Mouse (Mus musculus) intestine, embryonic 14.5 days (tissue): Measurements from ENCODE around the gene Zfp451. TPM values are rescaled to one million over a fixed set of nuclear protein-coding genes. Genes with fewer than 3 reads are reported as not detected.
A peak's percentile ranks its signal among the peaks of the same experiment; 100 is the strongest.
"Not testable (repeated sequence)": the region's sequence is repeated elsewhere in the genome, so short reads cannot be mapped to it uniquely, and the experiment has no call there.

Experiments
- ATAC-seq: fragments of 200-750 bp; cut with Nextera tagmentation; replicated peaks from 2 replicates; pipeline ENCODE4 v1.8.0; 2017; ENCODE audit warnings: low read depth, moderate number of reproducible peaks, moderate TSS enrichment, moderate library complexity; ENCODE audit not compliant: low FRiP score, low TSS enrichment
- DNase-seq: peaks from one replicate; pipeline ENCODE4 v3.0.0-alpha.2; 2018; ENCODE audit warnings: low spot score
- H3K27ac ChIP-seq: fragments of 300-500 bp; sonication (generic); 2 replicates; pipeline ENCODE4 v1.5.1; 2014; ENCODE audit warnings: low read depth, mild to moderate bottlenecking, control low read depth
- H3K27me3 ChIP-seq: fragments of 300-500 bp; sonication (generic); replicated peaks from 2 replicates; pipeline ENCODE4 v1.6.1; 2014; ENCODE audit warnings: low read length, control low read depth; ENCODE audit not compliant: control insufficient read depth, insufficient read depth
- H3K36me3 ChIP-seq: fragments of 300-500 bp; sonication (generic); 2 replicates; pipeline ENCODE4 v1.6.1; 2014; ENCODE audit warnings: low read length, control low read depth; ENCODE audit not compliant: control insufficient read depth, insufficient read depth
- H3K4me1 ChIP-seq: fragments of 300-500 bp; sonication (generic); replicated peaks from 2 replicates; pipeline ENCODE4 v1.6.1; 2014; ENCODE audit warnings: low read length, control low read depth, mixed read lengths; ENCODE audit not compliant: control insufficient read depth, insufficient read depth
- H3K4me2 ChIP-seq: fragments of 300-500 bp; sonication (generic); 2 replicates; pipeline ENCODE4 v1.6.1; 2014; ENCODE audit warnings: low read length
- H3K4me3 ChIP-seq: fragments of 300-500 bp; sonication (generic); 2 replicates; pipeline ENCODE4 v1.5.1; 2014; ENCODE audit warnings: low read depth, low read length, control low read depth, mixed read lengths
- H3K9ac ChIP-seq: fragments of 300-500 bp; sonication (generic); 2 replicates; pipeline ENCODE4 v1.6.1; 2014; ENCODE audit warnings: mild to moderate bottlenecking, low read length
- H3K9me3 ChIP-seq: fragments of 300-500 bp; sonication (generic); 2 replicates; pipeline ENCODE4 v1.6.1; 2016; ENCODE audit warnings: low read length, control low read depth; ENCODE audit not compliant: control insufficient read depth
- WGBS: fragments of 180-500 bp; shearing (Covaris S2); extraction: QIAGEN DNeasy Blood & Tissue Kit; methylation state at CpG from one replicate; pipeline ENCODE4 v1.1.7; 2014; 5-methylcytosine and 5-hydroxymethylcytosine counted together
- polyA plus RNA-seq: library from polyadenylated mRNA; unstranded; fragments of >200 nt; fragmentation: Nextera tagmentation; extraction: Ambion mirVana; gene quantifications from 2 replicates; pipeline ENCODE4 v1.2.1, GENCODE M21; 2014

Zfp451 gene
- polyA plus RNA-seq = 26.4 and 29.7 TPM in 2 replicates

DNA sequence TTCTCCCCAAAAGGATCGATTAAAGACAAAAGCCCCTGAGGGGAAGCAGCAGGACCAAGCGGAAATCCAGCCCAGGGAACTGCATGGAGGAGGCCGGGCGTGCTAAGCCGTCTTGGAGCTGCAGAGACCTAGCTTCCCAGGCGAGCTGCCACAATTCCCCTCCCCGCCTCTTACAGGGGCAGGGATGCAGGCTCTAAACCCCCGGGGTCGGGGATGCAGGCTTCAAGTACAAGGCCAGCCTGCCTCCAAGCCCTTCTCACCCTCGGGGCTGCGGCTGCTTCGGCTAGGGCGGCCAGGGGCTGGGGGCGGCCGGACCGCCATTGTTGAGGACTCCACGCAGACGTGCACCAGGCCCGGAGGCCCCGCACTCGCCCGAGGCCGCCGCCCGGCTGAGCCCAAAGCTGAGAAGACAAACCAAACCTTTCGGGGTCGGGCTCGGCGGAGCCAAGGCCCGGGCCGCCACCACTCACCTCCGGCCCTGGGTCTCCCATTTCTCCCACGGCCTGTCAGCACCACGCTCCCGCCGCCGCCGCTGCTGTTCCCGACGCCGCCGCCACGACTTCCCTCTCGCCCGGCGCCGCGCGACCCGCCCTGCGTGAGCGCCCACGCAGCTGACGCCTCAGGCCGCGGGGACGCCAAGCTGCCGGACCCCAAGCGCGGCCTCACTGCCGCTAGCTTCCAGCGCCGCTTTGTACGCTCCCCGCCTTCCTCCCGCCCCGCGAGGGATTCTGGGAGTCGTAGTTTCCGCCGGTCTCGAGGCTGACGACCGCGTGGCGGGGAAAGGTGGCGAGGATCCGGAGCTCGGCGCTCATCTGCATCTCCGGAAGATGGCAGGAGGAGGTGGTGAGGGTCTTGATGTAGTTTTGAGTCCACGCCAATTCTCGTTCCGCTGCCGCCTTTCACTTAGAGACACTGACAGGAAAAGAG lies at the start of gene Zfp451:
Gene Zfp451, minus strand, starts transcription at position 728 of the 927 bp plus-strand sequence.
- ATAC-seq (peak; percentile 92), DNase-seq (peak; percentile 96)
- Histone ChIP-seq H3K4me1 (peaks cover 17% of the 10 kb centered on the region), H3K9me3 (no peaks in the 10 kb centered on the region), H3K4me3 (peak within 1 kb of the TSS; percentile 87), H3K36me3 (peaks cover 34% of the 10 kb centered on the region), H3K4me2 (peak within 1 kb of the TSS; percentile 67), H3K9ac (peak within 1 kb of the TSS; percentile 96), H3K27me3 (no peaks in the 10 kb centered on the region), H3K27ac (peak within 1 kb of the TSS; percentile 93)
- WGBS = 1% methylated on average over 81 of the region's 85 CpGs

DNA sequence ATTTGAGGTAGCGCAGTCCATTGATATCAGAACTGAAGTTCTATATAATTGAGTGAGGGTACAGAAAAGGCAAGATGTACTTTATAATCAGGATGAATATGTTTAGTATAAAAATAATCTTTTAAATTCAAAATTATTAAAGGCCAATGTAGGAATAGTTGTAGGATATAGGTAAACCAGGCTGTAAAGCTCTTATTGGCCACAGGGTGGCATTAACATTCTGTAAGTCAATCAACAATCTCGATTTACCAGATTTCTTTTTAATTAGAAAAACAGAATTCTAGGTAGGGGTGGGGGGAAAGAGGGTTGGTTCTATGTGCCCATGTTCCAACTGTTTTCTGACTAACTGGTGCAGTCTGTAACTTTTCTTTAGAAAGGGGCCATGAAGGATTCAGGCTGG lies 32.4 kb upstream of the Zfp451 start:
- Histone ChIP-seq H3K36me3 (no peaks in the 10 kb centered on the region), H3K9me3 (no peaks in the 10 kb centered on the region), H3K4me1 (no peaks in the 10 kb centered on the region), H3K4me2 (no peak overlapping the region), H3K27ac (no peak overlapping the region), H3K27me3 (no peaks in the 10 kb centered on the region), H3K9ac (no peak overlapping the region), H3K4me3 (no peak overlapping the region)
- DNase-seq (no peak), ATAC-seq (no peak)
- WGBS = 91% methylated on average over 2 of the region's 2 CpGs

DNA sequence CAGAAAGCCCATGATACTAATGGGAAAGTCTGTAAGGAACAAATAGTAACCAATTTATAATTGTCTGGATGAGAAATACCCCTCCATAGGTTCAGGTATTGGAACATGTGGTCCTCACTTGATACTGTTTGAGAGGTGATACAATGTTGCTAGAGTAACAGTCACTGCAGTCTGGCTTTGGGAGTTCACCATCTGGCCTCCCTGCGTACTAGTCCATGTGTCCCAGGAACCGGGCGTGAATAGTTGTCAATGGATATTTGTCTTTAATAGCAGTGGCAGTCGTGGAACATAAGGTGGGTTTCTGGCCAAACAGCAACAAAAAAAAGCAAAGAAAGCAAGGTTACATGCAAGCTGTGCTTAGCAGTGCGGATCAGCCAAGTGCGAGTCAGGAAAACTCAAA lies 29.4 kb upstream of the Zfp451 start:
- 79% methylated on average over 6 of the region's 6 CpGs for WGBS
- Histone ChIP-seq H3K4me1 (no peaks in the 10 kb centered on the region), H3K27ac (no peak overlapping the region), H3K36me3 (no peaks in the 10 kb centered on the region), H3K4me3 (no peak overlapping the region), H3K4me2 (no peak overlapping the region), H3K9ac (no peak overlapping the region), H3K27me3 (no peaks in the 10 kb centered on the region), H3K9me3 (no peaks in the 10 kb centered on the region)
- ATAC-seq (no peak), DNase-seq (no peak)

DNA sequence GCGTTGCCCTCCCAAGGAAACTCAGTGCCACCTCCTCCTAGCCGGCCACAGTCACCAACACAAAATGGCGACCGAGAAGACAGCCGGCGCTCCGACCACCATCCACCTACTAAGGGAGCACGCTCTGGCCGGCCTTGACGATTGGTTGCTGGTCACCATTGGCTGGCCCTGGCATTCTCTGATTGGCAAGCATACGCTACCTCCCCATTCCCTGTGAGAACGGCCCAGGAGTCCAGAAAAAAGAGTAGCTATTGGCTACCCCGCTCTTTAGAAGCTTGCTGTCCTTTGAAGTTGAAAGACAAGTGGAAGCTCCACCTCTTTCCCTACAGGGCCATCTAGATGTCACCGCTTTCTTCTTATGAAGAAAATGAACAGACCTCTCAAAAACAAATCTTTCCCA lies 24.6 kb upstream of the Zfp451 start:
- WGBS = 97% methylated on average over 14 of the region's 14 CpGs
- H3K4me1 ChIP-seq, ATAC-seq: not testable (repeated sequence)

GRCm38 (mm10) chr1:33830586-33830985 lies 16.2 kb upstream of the Zfp451 start:
- DNase-seq (no peak), ATAC-seq (no peak)
- no peak overlapping the region for H3K4me3 ChIP-seq
- H3K27ac ChIP-seq = no peak overlapping the region
- H3K4me2 ChIP-seq = no peak overlapping the region
- no peaks in the 10 kb centered on the region for H3K9me3 ChIP-seq
- H3K9ac ChIP-seq = no peak overlapping the region
- no peaks in the 10 kb centered on the region for H3K4me1 ChIP-seq
- no peaks in the 10 kb centered on the region for H3K36me3 ChIP-seq
- H3K27me3 ChIP-seq = no peaks in the 10 kb centered on the region
- WGBS = 70% methylated on average over 4 of the region's 4 CpGs

More for the DNA sequence above, 24.6 kb upstream of the Zfp451 start:
- H3K4me3 ChIP-seq, H3K27ac ChIP-seq, H3K9me3 ChIP-seq, H3K36me3 ChIP-seq, H3K27me3 ChIP-seq, H3K4me2 ChIP-seq, H3K9ac ChIP-seq, DNase-seq: not testable (repeated sequence)

DNA sequence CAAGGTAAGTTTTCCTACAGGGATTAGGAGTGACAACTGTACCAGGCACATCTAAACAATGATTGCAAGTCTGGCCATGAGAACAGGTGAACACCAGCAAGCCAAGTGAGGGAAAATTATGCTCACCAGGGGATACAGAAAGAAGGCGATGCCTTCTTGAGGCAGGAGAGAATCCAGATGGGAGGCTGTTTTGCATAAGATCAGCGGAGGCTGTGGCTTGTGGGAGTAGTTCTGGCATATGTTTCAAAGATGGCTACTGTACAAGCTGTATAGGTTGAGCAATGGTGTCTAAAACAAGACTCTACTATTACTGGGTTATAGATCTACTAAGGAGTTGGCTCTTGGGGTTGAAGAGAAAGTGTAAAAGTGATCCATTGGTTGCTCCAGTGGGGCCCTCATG lies 3.5 kb upstream of the Zfp451 start:
- Histone ChIP-seq H3K9me3 (no peaks in the 10 kb centered on the region), H3K9ac (no peak overlapping the region), H3K36me3 (peaks cover 3% of the 10 kb centered on the region), H3K27ac (no peak overlapping the region), H3K4me1 (peaks cover 8% of the 10 kb centered on the region), H3K27me3 (no peaks in the 10 kb centered on the region), H3K4me3 (no peak overlapping the region), H3K4me2 (no peak overlapping the region)
- 84% methylated on average over 2 of the region's 2 CpGs for WGBS
- ATAC-seq = no peak
- no peak for DNase-seq

DNA sequence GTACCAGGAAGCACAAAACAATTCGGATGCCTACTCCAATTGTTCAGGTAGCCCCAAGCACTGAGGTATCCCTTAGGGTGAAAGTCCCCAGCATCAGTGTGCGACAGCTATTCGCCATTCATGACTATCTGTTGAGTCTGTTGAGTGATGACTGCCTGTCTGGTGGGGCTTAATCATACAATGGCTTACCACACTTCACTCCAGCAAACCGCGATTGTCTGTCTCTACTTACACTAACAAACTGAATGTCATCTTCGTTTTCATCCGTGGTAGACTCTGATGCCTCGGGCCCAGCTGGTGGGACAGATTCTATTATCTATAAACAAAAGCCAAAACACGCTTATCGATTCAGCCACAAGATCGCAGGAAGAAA lies 914 bp downstream of the Zfp451 start:
- 8% methylated on average over 11 of the region's 11 CpGs for WGBS
- Histone ChIP-seq H3K4me1 (peaks cover 17% of the 10 kb centered on the region), H3K36me3 (peaks cover 39% of the 10 kb centered on the region), H3K9ac (peak overlapping the region; percentile 96), H3K27me3 (no peaks in the 10 kb centered on the region), H3K27ac (peak overlapping the region; percentile 93), H3K4me3 (peak overlapping the region; percentile 87), H3K9me3 (no peaks in the 10 kb centered on the region), H3K4me2 (peak overlapping the region; percentile 67)
- no peak for DNase-seq
- no peak for ATAC-seq

DNA sequence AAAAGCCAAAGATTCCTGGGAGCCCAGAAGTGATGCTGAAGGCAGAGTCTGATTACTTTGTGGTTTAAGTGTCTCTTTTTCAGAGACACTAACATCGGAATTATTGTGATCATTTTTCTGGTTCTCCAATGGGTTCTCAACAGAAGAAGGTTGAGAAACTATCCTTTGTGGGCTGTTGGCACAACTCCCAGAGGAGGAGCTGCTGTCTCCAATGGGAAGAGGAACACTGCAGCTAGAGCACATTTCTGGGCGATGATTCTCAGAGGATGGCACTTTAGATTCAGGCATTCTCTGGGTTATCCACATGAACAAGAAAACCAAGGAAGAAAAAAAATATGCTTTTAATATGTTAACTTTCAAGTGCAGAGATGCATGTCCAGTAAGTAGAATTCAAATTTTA lies 11.1 kb downstream of the Zfp451 start:
- Histone ChIP-seq H3K4me3 (no peak overlapping the region), H3K4me1 (no peaks in the 10 kb centered on the region), H3K9ac (no peak overlapping the region), H3K36me3 (peaks cover 86% of the 10 kb centered on the region), H3K27ac (no peak overlapping the region), H3K27me3 (no peaks in the 10 kb centered on the region), H3K9me3 (no peaks in the 10 kb centered on the region), H3K4me2 (no peak overlapping the region)
- 94% methylated on average over 2 of the region's 2 CpGs for WGBS
- ATAC-seq (no peak), DNase-seq (no peak)

- Histone ChIP-seq H3K27me3 (no peaks in the 10 kb centered on the region), H3K36me3 (peaks cover 76% of the 10 kb centered on the region), H3K4me1 (no peaks in the 10 kb centered on the region), H3K4me2 (no peak overlapping the region), H3K9me3 (no peaks in the 10 kb centered on the region), H3K4me3 (no peak overlapping the region), H3K9ac (no peak overlapping the region), H3K27ac (no peak overlapping the region)
- 83% methylated on average over 3 of the region's 3 CpGs for WGBS
- no peak for ATAC-seq
- no peak for DNase-seq
Observed at GRCm38 (mm10) chr1:33799620-33800019, 14.8 kb downstream of the Zfp451 start.
